Mouse (Mus musculus) spleen, adult 2 months (tissue): ENCODE results near the gene Fbxl17.

ENCODE experiments used
- CTCF ChIP-seq: fragments of 200-500 bp; IDR thresholded peaks from 2 replicates; pipeline ENCODE4 v1.5.1; 2011; ENCODE audit warnings: mild to moderate bottlenecking, inconsistent platforms; ENCODE audit not compliant: insufficient read depth, insufficient read length, insufficient replicate concordance; ENCODE audit errors: extremely low read depth
- POLR2A ChIP-seq: fragments of 200-500 bp; IDR thresholded peaks from 2 replicates; pipeline ENCODE4 v1.6.1; 2011; ENCODE audit warnings: low read depth, low read length, inconsistent platforms

- no peak for TF ChIP-seq CTCF
- no peak for TF ChIP-seq POLR2A
Observed at GRCm38 (mm10) chr17:63362196-63362595, 137.6 kb downstream of the Fbxl17 start.
